Mouse (Mus musculus) CH12.LX (cell line): ENCODE measurements around the gene Ralgapa1. TPM values are rescaled to one million over a fixed set of nuclear protein-coding genes. Genes with fewer than 3 reads are reported as not detected.

Experiments
- DNase-seq: peaks from one replicate; pipeline ENCODE4 v3.0.0-alpha.2; 2013; ENCODE audit errors: extremely low read depth
- H3K27ac ChIP-seq: 2 replicates; pipeline ENCODE4 v1.5.1; 2012; ENCODE audit warnings: low read depth, mild to moderate bottlenecking, control low read depth, moderate library complexity; ENCODE audit not compliant: insufficient read depth
- H3K27me3 ChIP-seq: replicated peaks from 2 replicates; pipeline ENCODE3; 2012; ENCODE audit warnings: inconsistent platforms
- H3K36me3 ChIP-seq, 2 experiments: replicated peaks in 1 of 2; 2 replicates each; pipeline versions ENCODE3 to v1.6.1; 2012; ENCODE audit warnings: inconsistent platforms in 1 of 2, low read length in 1 of 2, mild to moderate bottlenecking in 1 of 2, mixed read lengths in 1 of 2, moderate library complexity in 1 of 2; ENCODE audit not compliant: control insufficient read depth in 1 of 2, insufficient read depth in 1 of 2
- H3K4me1 ChIP-seq, 2 experiments: 2 replicates each; pipeline ENCODE4 v1.6.1; 2012; ENCODE audit warnings: inconsistent platforms in 1 of 2, moderate library complexity in 1 of 2; ENCODE audit not compliant: insufficient read depth in 2 of 2, control insufficient read depth in 1 of 2
- H3K4me2 ChIP-seq: 2 replicates; pipeline ENCODE4 v1.6.1; 2012; ENCODE audit warnings: low read depth, mild to moderate bottlenecking, control low read depth; ENCODE audit not compliant: poor library complexity, insufficient read depth, severe bottlenecking
- H3K4me3 ChIP-seq, 3 experiments: fragments of 150-350 bp in 1 of 3; sonication (generic) in 1 of 3; replicated peaks in 1 of 3; 2 replicates each; pipeline versions ENCODE3 to v1.5.1; 2011 to 2012; ENCODE audit warnings: low read depth in 2 of 3, low read length in 2 of 3, mild to moderate bottlenecking in 2 of 3, moderate library complexity in 2 of 3, control low read depth in 1 of 3, improper control_type of control experiment in 1 of 3, inconsistent platforms in 1 of 3, mixed read lengths in 1 of 3; ENCODE audit not compliant: poor library complexity in 1 of 3
- H3K79me2 ChIP-seq: replicated peaks from 2 replicates; pipeline ENCODE4 v1.6.1; 2012; ENCODE audit warnings: mild to moderate bottlenecking, moderate library complexity; ENCODE audit not compliant: control insufficient read depth, poor library complexity, insufficient read depth, severe bottlenecking; ENCODE audit errors: extremely low read depth
- H3K9ac ChIP-seq: 2 replicates; pipeline ENCODE4 v1.6.1; 2012; ENCODE audit warnings: low read depth, mild to moderate bottlenecking, control low read depth, moderate library complexity; ENCODE audit not compliant: insufficient read depth
- H3K9me3 ChIP-seq: replicated peaks from 2 replicates; pipeline ENCODE3; 2012; ENCODE audit warnings: low read length, inconsistent platforms, mixed read lengths
- BHLHE40 ChIP-seq: IDR thresholded peaks from 2 replicates; pipeline ENCODE4 v1.6.1; 2011; ENCODE audit warnings: mild to moderate bottlenecking, low read depth, low read length, improper control_type of control experiment
- CHD1 ChIP-seq: IDR thresholded peaks from 2 replicates; pipeline ENCODE4 v1.6.1; 2012; ENCODE audit warnings: low read depth, low read length, improper control_type of control experiment, inconsistent platforms
- E2F4 ChIP-seq: IDR thresholded peaks from 2 replicates; pipeline ENCODE4 v1.6.1; 2011; ENCODE audit warnings: low read depth, low read length, improper control_type of control experiment; ENCODE audit not compliant: insufficient replicate concordance
- HCFC1 ChIP-seq: IDR thresholded peaks from 2 replicates; pipeline ENCODE4 v1.6.1; 2012; ENCODE audit warnings: low read depth, mild to moderate bottlenecking, inconsistent platforms, low read length, improper control_type of control experiment
- IRF4 ChIP-seq: IDR thresholded peaks from 2 replicates; pipeline ENCODE4 v1.6.1; 2014; ENCODE audit warnings: low read depth, mild to moderate bottlenecking, inconsistent platforms, low read length, improper control_type of control experiment
- MAZ ChIP-seq: IDR thresholded peaks from 2 replicates; pipeline ENCODE4 v1.6.1; 2012; ENCODE audit warnings: low read depth, mild to moderate bottlenecking, inconsistent platforms, low read length, improper control_type of control experiment, moderate library complexity
- MEF2A ChIP-seq: IDR thresholded peaks from 2 replicates; pipeline ENCODE4 v1.6.1; 2014; ENCODE audit warnings: low read depth, mild to moderate bottlenecking, inconsistent platforms, low read length, improper control_type of control experiment, borderline replicate concordance
- MXI1 ChIP-seq: IDR thresholded peaks from 2 replicates; pipeline ENCODE4 v1.6.1; 2011; ENCODE audit warnings: mild to moderate bottlenecking, low read depth, low read length, improper control_type of control experiment
- NRF1 ChIP-seq: IDR thresholded peaks from 2 replicates; pipeline ENCODE4 v1.6.1; 2014; ENCODE audit warnings: low read depth, mild to moderate bottlenecking, inconsistent platforms, low read length, improper control_type of control experiment, moderate library complexity
- PAX5 ChIP-seq: IDR thresholded peaks from 2 replicates; pipeline ENCODE4 v1.6.1; 2012; ENCODE audit warnings: low read length, inconsistent platforms, mixed read lengths
- POLR2AphosphoS2 ChIP-seq: IDR thresholded peaks from 2 replicates; pipeline ENCODE4 v1.6.1; 2011; ENCODE audit warnings: low read depth, low read length, improper control_type of control experiment
- RAD21 ChIP-seq: IDR thresholded peaks from 2 replicates; pipeline ENCODE4 v1.6.1; 2011; ENCODE audit warnings: low read depth, mild to moderate bottlenecking, low read length, improper control_type of control experiment, moderate library complexity
- RCOR1 ChIP-seq: conservative IDR thresholded peaks from 2 replicates; pipeline ENCODE4 v1.6.1; 2012; ENCODE audit warnings: low read depth, mild to moderate bottlenecking, inconsistent platforms, low read length, improper control_type of control experiment
- TBP ChIP-seq: conservative IDR thresholded peaks from 2 replicates; pipeline ENCODE4 v1.6.1; 2011; ENCODE audit warnings: low read depth, low read length, improper control_type of control experiment
- ZMIZ1 ChIP-seq: IDR thresholded peaks from 2 replicates; pipeline ENCODE4 v1.6.1; 2012; ENCODE audit warnings: low read depth, mild to moderate bottlenecking, inconsistent platforms, low read length, improper control_type of control experiment
- ZNF384 ChIP-seq: IDR thresholded peaks from 2 replicates; pipeline ENCODE4 v1.6.1; 2012; ENCODE audit warnings: low read depth, low read length, improper control_type of control experiment, inconsistent platforms
- dilution Hi-C: fragments of 300-500 bp; cut with MboI; formaldehyde crosslinking; loops from 2 replicates; pipeline ENCODE4 v1.14.3; 2020; ENCODE audit warnings: low sequenced_read_pairs; ENCODE audit not compliant: extremely low pct_unique_long_range_greater_than_20kb, extremely low pct_ligation_motif_present
- in situ Hi-C: fragments of 300-500 bp; cut with MboI; formaldehyde crosslinking; loops from 3 replicates; pipeline ENCODE4 v1.14.3; 2019; ENCODE audit warnings: low sequenced_read_pairs, low pct_ligation_motif_present, low pct_unique_long_range_greater_than_20kb, mixed read lengths
- polyA plus RNA-seq: library from polyadenylated mRNA; unstranded; fragments of >175 nt; gene quantifications from 2 replicates; pipeline ENCODE4 v1.2.1, GENCODE M21; 2012; ENCODE audit warnings: low read depth; ENCODE audit not compliant: insufficient read length
- total RNA-seq, 2 experiments: library from RNA; depleted of rRNA; stranded (reverse); fragments of 300-350 nt in 1 of 2; fragments of >200 nt in 1 of 2; gene quantifications; 2 replicates each; pipeline ENCODE4 v1.2.3; 2012 to 2014

The Ralgapa1 gene
- total and polyA plus RNA-seq, 3 experiments = 10.3 to 24.4 (median 19.2) TPM

DNA sequence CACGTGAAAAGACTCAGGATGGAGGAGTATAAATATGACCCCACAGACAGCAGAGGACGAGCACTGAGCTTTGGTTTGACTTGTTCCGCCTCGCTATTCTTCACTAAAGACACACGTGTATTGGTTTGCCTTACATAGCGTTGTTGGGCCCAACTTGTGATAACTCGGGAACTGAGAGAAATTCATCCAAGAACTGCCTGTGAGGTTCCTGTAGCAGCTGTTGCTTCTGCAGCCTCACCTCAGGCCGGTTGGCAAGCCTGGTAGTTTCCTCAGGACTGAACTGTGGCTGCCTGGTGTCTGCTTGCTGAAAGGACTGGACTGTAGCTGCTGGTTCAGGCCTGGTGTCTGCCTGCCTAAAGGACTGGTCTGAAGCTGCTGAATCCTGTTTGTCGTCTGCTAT is 250.3 kb downstream of the Ralgapa1 start:
- no peak overlapping the region for H3K4me3 ChIP-seq
- no peaks in the 10 kb centered on the region for H3K79me2 ChIP-seq
- no peaks in the 10 kb centered on the region for H3K4me1 ChIP-seq
- in situ Hi-C loops = no loop called here
- H3K4me2 ChIP-seq = no peak overlapping the region
- DNase-seq = no peak
- H3K36me3 ChIP-seq = no peaks in the 10 kb centered on the region
- H3K9ac ChIP-seq = no peak overlapping the region
- H3K27me3 ChIP-seq = no peaks in the 10 kb centered on the region
- H3K9me3 ChIP-seq = no peaks in the 10 kb centered on the region
- TF ChIP-seq ZMIZ1 = no peak
- no peak for TF ChIP-seq TBP
- no peak for TF ChIP-seq HCFC1
- TF ChIP-seq BHLHE40 = no peak
- TF ChIP-seq, all 38 proteins: peak for 0
- dilution Hi-C loops = no loop called here
- H3K27ac ChIP-seq = no peak overlapping the region

DNA sequence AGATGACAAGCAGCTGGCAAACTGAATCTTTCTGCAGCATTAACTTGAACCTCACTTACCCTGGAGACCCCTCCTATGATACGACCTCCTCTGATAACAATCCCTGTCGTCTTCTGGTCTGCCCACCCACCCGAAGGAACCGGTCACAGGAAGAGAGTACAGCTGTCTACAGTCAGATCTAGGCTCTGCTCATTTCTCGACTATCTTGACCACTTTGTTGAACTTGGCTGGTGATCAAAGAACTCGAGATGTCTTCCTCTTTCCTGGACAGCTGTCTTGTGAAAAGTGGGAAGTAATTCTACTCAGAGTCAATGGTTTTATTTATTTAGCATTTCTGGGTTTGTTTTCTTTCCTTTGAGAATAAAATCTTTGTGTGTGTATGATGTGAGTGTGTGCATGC is 251.3 kb downstream of the Ralgapa1 start:
- no peaks in the 10 kb centered on the region for H3K9me3 ChIP-seq
- TF ChIP-seq HCFC1 (no peak), POLR2AphosphoS2 (no peak), RAD21 (no peak), MEF2A (no peak), MAZ (no peak), PAX5 (no peak), CHD1 (no peak), IRF4 (no peak), ZNF384 (no peak), MXI1 (no peak), E2F4 (no peak)
- dilution Hi-C loops = no loop called here
- H3K4me2 ChIP-seq = peak overlapping the region; percentile 54; the same call in 1 of the 2 replicates
- H3K79me2 ChIP-seq = no peaks in the 10 kb centered on the region
- H3K27me3 ChIP-seq = no peaks in the 10 kb centered on the region
- DNase-seq = no peak
- H3K9ac ChIP-seq = no peak overlapping the region
- H3K27ac ChIP-seq = no peak overlapping the region
- H3K4me1 ChIP-seq = no peaks in the 10 kb centered on the region
- peak overlapping the region in 1 of 3 experiments; percentile 22 for H3K4me3 ChIP-seq
- H3K36me3 ChIP-seq = no peaks in the 10 kb centered on the region
- in situ Hi-C loops = no loop called here

DNA sequence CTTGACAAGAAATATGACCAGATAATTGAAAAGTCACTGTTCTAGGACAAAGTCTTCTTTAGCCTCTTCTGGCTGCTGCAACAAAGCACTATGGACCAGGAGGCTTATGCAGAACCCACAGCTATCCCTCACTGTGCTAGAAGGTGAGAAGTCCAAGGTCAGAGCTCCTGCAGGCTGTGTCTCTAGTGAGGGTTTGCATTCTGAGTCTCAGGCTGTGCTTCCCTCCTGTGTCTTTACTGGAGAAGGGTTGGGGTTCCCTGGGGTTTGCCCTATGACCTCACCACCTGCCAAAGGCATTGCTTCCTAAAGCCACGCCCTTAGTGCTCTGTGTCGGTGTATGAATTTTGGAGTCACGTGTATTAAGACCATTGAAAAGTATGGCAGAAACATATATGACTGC is 252.5 kb downstream of the Ralgapa1 start:
- no peak for DNase-seq
- dilution Hi-C loops (no loop called here), in situ Hi-C loops (no loop called here)
- H3K27ac ChIP-seq = no peak overlapping the region
- no peak overlapping the region for H3K9ac ChIP-seq
- H3K79me2 ChIP-seq = no peaks in the 10 kb centered on the region
- H3K27me3 ChIP-seq = no peaks in the 10 kb centered on the region
- no peaks in the 10 kb centered on the region for H3K36me3 ChIP-seq
- no peaks in the 10 kb centered on the region; a peak in 1 of 4 replicates for H3K4me1 ChIP-seq
- H3K4me2 ChIP-seq = no peak overlapping the region
- H3K9me3 ChIP-seq = no peaks in the 10 kb centered on the region
- no peak overlapping the region for H3K4me3 ChIP-seq
- no peak for TF ChIP-seq MEF2A
- TF ChIP-seq RCOR1 = no peak
- TF ChIP-seq NRF1 = no peak
- TF ChIP-seq PAX5 = no peak
